Mouse (Mus musculus) kidney, adult 2 months (tissue): ENCODE measurements around the gene Gm17482.

Experiments
- CTCF ChIP-seq: fragments of 200-500 bp; conservative IDR thresholded peaks from 2 replicates; pipeline ENCODE4 v1.5.1; 2011; ENCODE audit warnings: low read depth, mild to moderate bottlenecking, control low read depth, low read length, moderate library complexity, mixed read lengths; ENCODE audit not compliant: insufficient read depth, insufficient read length
- POLR2A ChIP-seq: fragments of 200-500 bp; IDR thresholded peaks from one replicate; pipeline ENCODE4 v1.6.1; 2011; ENCODE audit warnings: low read depth, low read length, control low read depth

- TF ChIP-seq CTCF (no peak), POLR2A (no peak)
These were observed 61.1 kb downstream of the Gm17482 start for GRCm38 (mm10) chr6:115288223-115288622.
